Mouse (Mus musculus): ENCODE data around the gene Gm20431.

Gm20431 gene

GRCm38 (mm10) chr2:167569934-167570651 lies 91.2 kb downstream of the Gm20431 start:
- DNase-seq (ENCODE audit: low spot score in 2 of 2) = no peak

DNA sequence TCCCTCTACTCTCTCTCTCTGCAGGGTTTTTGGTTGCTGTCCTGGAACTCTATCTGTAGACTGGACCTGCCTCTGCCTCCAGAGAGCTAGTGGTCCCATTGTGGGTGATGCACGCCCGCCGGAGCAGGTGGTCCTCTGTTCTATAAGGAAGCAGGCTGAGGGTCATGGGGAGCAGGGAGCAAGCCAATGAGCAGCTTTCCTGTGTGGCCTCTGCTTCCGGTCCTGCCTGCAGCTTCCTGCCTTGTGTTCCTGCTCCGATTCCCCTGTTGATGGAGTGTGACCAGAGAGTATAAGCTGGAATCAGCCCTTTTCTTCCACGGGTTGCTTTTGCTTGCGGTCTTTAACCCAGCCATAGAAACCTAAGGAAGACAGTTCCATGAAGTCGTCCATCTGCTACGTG lies 93.2 kb downstream of the Gm20431 start:
- DNase-seq (ENCODE audit: low spot score in 2 of 2) = no peak

GRCm38 (mm10) chr2:167565682-167566081 lies 95.6 kb downstream of the Gm20431 start:
- no peak for DNase-seq (ENCODE audit: low spot score in 2 of 2)

DNA sequence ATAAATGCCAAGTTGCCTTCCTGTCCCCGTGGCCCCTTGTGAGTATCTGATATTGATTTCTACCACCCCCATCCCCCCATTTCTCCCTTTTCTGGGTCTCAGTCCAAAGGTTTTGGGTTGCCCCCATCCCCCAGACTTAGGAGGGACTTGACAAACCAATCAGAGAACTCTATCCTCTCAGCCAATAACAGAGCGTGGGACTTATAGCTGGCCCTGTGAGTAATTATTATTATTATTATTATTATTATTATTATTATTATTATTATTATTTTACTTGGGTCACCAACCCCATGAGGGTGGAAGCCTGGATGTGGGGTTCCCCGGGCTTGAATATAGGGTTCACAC lies 96.0 kb downstream of the Gm20431 start:
- DNase-seq (ENCODE audit: low spot score in 2 of 2) = no peak

GRCm38 (mm10) chr2:167564551-167565311 lies 96.6 kb downstream of the Gm20431 start:
- DNase-seq (ENCODE audit: low spot score in 2 of 2) = no peak

DNA sequence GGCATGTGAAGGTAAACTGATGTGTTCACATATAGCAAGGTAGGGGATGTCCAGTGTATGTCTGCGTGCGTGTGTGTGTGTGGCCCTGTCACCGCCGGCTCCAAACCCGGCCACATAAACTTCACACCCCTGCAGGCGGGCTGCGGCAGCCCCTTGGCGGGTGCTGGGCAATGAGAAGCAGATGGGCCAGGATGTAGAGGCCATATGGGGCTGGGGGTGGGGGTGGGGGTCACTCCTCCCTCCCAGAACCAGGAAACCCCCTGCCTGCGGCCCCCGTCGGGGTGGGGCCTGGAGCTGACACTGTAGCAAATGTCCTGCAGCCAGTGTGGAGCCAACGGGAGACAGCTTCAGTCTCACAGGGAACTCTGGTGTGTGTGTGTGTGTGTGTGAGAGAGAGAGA lies 97.6 kb downstream of the Gm20431 start:
- DNase-seq (ENCODE audit: low spot score in 2 of 2) = no peak

DNA sequence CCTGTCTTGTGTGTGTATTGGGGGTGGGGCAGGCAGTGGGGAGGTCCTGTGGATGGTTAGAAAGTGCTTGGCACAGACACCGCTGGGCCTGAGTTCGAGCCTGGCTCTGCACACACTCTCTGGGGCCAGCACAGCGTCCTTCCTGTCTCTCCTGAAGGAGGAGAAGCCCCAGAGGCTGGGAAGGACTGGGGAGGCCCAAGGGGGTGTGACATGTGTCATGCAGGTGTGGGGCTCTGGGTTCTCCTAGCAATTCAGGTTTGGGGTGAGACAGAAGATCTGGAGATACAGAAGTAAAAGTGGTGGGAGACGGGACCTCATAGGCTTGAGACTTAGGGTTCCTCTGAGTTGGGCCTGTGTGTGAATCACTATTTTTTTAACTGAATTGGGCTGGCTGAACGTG lies 98.3 kb downstream of the Gm20431 start:
- DNase-seq (ENCODE audit: low spot score in 2 of 2) = no peak

GRCm38 (mm10) chr2:167562101-167562500 lies 99.2 kb downstream of the Gm20431 start:
- DNase-seq (ENCODE audit: low spot score in 2 of 2) = no peak

- DNase-seq (ENCODE audit: low spot score in 2 of 2) = no peak
Measured at GRCm38 (mm10) chr2:167559413-167559812, 101.9 kb downstream of the Gm20431 start.

Measured in thymus, postnatal 10 days (tissue).